Mouse (Mus musculus) B cell, adult 2 months (primary cell): ENCODE results near the gene Plac1.
A peak's percentile ranks its signal among the peaks of the same experiment; 100 is the strongest.
"Not testable (repeated sequence)": the region's sequence is repeated elsewhere in the genome, so short reads cannot be mapped to it uniquely, and the experiment has no call there.

Experiments used
- DNase-seq, 2 experiments: peaks; one replicate each; pipeline ENCODE4 v3.0.0; 2022

Gene Plac1

GRCm38 (mm10) chrX:53240011-53240410, at the start of gene Plac1:
Plac1 (minus strand) TSS chrX:53240111.
- DNase-seq: no peak

DNA sequence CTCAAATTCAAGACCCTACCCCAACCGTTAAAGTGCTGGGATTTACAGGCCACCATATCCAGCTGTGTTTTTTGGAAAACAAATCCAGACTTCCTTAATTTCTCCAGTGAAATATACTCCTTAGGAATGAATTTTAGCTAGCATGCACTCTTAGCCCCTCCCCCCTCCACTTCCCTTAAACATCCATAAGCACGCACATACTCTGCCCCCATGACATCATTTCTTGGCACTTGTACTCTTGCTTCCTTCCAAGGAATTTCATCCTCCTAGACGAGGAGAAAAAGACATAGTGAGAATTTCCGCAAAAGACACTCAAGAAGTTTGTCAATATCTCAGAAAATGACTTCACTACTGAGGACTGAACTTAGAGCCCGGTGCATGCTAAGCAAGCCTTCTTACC, 48.0 kb upstream of the Plac1 start:
- no peak for DNase-seq

GRCm38 (mm10) chrX:53273124-53273523, 33.2 kb upstream of the Plac1 start, which contains the start of gene Fam122c:
Fam122c (plus strand) TSS chrX:53273424.
- DNase-seq: no peak

DNA sequence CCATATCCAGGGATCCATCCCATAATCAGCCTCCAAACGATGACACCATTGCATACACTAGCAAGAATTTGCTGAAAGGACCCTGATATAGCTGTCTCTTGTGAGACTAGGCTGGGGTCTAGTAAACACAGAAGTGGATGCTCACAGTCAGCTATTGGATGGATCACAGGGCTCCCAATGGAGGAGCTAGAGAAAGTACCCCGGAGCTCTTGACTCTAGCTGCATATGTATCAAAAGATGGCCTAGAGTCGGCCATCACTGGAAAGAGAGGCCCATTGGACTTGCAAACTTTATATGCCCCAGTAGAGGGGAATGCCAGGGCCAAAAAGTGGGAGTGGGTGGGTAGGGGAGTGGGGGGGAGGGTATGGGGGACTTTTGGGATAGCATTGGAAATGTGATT, 31.7 kb upstream of the Plac1 start:
- not testable (repeated sequence) for DNase-seq

GRCm38 (mm10) chrX:53270063-53270432, 30.1 kb upstream of the Plac1 start:
- DNase-seq: no peak

- peak; percentile 91 for DNase-seq
Observed at GRCm38 (mm10) chrX:53269289-53270062, 29.6 kb upstream of the Plac1 start, which contains the start of gene Fam122b. Fam122b (minus strand) TSS chrX:53269805.

GRCm38 (mm10) chrX:53268856-53269255, 28.9 kb upstream of the Plac1 start:
- peak; percentile 2 to 7 for DNase-seq

DNA sequence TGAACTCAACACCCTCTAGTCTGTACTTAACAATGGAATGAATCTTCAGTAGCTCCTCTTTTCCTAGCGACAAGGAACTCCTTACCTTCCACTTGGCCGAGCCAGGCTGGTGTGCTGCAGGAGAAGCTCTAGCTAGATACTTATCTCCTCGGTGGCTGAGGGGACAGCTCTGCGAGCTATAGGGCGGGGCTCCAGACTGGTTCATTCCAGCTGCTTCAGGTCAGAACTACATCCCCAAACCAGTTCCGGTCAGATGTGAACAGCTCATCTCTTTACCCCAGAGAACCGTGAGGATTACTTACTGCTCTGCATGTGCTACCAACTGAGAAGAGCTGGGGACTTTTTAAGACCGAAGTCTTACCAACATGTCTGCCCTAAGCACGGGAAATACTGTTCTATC, 26.3 kb upstream of the Plac1 start:
- no peak for DNase-seq

DNA sequence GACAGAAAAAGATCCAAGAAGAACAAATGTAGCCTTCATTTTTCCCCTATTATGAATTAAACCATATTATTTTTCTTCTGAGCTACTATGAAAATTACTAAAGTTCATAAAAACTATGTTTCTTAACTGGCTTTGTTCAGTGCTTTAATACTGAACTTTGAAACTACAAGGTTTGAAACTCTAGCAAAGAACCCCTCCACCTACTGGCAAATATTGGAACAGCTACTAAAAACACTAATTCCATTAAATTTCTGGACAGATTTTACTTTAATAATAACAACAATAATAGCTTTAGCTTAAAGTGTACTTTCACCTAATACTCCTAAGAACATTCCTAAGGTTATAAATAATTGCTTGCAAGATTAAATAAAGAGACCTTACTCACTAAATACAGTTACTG, 15.3 kb upstream of the Plac1 start:
- no peak for DNase-seq

DNA sequence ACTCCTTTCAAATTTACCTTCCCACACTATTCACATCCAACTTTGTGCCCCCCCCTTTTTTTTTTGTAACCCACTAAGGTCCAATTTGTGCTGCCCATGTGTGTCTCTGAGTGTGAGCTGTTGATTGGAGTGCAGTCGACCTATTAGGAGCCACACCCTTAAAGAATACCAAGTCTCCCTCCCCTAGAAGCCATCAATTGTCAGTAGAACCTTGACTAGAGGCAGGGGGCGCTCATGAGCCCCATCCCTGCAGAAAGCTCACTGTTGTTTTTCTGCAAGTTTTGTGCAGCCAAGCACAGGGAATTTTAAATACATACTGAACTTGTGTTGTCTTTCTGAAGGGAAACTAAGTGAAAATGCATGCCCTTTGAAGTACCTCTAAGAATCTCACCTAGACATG, 1.9 kb downstream of the Plac1 start:
- peak; percentile 7 to 26 for DNase-seq

DNA sequence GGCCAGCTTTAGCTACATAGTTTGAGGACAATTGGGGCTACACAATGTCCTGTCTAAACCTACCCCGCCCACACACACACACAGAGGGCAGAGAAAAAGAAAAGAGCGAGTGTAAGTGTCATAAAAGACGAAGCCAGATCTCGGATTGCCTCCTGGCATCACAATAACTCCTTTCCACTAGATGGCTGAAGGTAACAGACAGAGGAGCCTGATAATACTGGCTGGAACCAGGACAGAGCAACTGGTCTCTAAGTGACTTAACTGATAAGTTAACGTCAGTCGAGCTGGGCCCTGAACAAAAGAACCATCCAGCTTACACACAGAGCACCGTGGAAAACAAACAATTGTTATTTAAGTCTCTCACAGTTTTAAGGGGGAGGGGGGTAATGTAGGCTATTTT, 3.5 kb downstream of the Plac1 start:
- DNase-seq: no peak

- DNase-seq: no peak
Observed at GRCm38 (mm10) chrX:53233689-53234088, 6.2 kb downstream of the Plac1 start.

- DNase-seq: no peak
Observed at GRCm38 (mm10) chrX:53231965-53232364, 7.9 kb downstream of the Plac1 start.

- DNase-seq: no peak
Observed at GRCm38 (mm10) chrX:53224353-53224944, 15.5 kb downstream of the Plac1 start.

DNA sequence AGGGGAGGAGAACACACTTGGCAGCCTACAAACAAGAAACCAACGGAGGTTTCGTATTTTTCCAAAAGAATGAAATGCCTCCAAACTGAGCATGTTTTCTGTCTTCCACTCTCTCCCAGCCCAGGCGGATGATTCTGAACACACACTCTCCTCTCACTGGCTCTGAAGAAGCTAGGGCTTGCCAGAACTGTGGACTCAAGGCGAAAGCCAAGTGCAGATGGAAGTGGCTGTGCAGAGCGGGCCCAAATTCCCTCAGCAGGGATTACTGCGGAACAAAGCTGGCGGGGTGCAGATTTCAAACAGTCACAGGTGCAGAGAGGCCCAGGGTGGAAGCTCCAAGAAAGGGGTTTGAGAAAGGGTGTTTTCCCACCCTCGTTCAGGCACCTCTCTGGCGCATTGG, 19.1 kb downstream of the Plac1 start:
- DNase-seq: no peak

DNA sequence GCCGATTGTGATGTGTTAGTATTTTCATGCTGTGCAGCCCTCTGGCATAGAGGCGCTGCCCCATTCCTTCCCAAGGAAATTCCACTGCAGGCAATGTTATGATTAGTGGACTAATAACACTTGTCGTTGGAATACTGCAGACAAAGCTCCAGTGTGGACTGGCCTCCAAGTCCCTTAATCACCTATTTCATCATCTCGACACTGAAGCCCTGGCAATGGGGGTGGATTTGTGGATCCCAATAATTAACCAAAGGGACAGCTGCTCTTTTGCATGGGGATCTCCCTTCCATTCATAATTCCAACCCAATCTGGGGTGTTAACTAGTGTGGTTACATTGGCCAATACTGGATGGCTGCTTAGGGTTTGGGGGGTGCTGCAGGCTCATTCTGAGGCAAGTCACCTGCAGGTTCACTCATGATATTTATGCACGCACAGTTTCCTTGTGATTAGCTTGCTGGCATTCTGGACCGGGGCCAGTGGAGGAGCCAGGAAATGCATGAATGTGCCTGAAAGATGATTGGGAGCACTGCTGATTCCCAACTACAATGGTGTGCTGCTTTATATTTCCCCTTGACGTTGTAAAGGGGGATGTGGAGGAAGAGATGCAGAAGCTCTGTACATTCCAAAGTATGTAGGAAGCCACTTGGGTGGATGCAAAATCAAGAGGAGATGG, 25.2 kb downstream of the Plac1 start:
- DNase-seq: no peak

- DNase-seq: no peak
Observed at GRCm38 (mm10) chrX:53213838-53214237, 26.1 kb downstream of the Plac1 start.

DNA sequence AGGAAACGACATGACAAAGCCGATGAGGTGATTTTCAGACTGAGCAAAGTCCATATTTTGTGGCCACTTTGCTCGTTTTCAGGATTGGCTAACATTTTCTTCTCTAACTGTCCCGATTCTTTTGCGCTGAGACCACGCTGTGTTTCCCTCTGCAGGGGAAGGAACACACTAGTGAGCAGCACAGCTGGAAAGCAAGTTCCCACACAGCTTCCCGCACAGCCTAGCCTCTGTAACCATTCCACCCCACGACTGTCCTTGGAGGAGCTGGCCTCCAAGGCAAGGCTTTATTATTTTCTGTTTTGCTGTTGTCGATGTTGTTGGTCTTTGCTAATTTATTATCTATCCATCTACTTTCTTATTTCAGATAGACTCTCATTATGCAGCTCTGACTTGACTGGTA, 27.4 kb downstream of the Plac1 start:
- no peak for DNase-seq

GRCm38 (mm10) chrX:53211756-53212483, 28.0 kb downstream of the Plac1 start:
- no peak for DNase-seq

- no peak for DNase-seq
Observed at GRCm38 (mm10) chrX:53209431-53209830, 30.5 kb downstream of the Plac1 start.

DNA sequence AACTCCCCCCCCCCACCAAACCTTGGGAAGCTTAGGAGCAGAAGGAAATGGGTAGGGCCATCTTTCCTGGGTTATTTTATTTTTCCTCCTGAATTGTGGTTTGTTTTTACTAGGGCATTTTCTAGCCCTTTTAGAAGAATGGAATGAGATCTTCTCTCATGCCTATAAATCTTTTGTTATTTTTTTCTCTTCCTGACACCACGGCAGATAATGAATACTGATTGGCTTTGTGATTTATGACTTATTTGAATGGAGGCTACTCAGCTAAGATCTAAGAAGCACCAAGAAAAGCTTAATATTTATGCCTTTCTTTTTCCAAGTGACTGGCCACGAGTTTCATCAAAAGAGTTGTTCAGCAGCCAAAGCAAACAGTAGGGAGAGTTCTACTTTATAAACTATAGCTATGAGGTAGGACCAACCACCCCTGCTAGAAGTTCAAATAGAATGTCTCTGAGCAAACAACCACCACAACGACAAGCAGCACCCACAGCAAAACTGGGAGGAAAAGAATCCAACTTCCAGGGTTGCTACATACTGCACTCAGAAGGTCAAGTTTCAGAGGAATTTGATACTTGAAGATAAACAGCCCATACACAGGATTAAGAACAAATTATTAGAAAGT, 35.1 kb downstream of the Plac1 start:
- DNase-seq: no peak

GRCm38 (mm10) chrX:53201616-53202015, 38.3 kb downstream of the Plac1 start:
- DNase-seq: no peak

- DNase-seq: no peak
Observed at GRCm38 (mm10) chrX:53197681-53198080, 42.2 kb downstream of the Plac1 start.
